Mouse (Mus musculus) liver (tissue): ENCODE measurements around the gene Rack1.
A peak's percentile ranks its signal among the peaks of the same experiment; 100 is the strongest.
"Not testable (repeated sequence)": the region's sequence is repeated elsewhere in the genome, so short reads cannot be mapped to it uniquely, and the experiment has no call there.

Experiments used
- DNase-seq: peaks from one replicate; pipeline ENCODE4 v3.0.0-alpha.2; 2020; ENCODE audit warnings: mixed read lengths

The Rack1 gene

DNA sequence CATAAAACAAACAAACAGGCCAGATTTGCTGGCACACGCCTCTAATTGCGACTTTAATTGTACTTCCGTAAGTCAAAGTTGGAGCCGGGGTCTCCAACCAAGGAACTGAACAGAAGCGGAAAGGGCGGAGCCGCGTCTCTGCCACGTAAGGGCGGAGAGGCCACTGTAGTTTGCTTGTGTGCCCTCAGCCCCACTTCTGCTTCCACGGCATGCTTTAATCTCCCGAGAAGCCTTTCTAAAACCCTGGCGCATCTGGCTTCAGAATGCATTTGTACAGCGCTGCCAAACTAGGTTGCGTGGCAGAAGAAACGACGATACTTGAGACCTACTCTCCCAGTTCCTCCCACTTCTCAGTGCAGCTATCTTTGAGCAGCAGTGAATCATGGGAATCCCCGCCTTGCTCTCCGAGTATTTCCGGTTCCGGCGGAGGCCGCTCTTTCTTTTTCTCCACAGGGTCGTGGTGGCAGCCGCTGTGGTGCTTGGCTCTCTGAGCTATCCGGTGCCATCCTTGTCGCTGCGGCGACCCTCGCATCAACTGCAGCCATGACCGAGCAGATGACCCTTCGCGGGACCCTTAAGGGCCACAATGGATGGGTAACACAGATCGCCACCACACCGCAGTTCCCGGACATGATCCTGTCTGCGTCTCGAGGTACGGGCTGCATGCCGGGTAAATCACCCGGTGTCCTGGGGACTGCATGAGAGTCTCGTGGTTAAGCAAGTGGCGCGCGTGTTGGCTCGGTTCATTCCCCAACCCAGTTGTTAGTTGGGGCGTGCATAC is at the start of gene Rack1:
Gene Rack1, plus strand, starts transcription at position 412 of the 781 bp plus-strand sequence.
- DNase-seq = peak; percentile 87

DNA sequence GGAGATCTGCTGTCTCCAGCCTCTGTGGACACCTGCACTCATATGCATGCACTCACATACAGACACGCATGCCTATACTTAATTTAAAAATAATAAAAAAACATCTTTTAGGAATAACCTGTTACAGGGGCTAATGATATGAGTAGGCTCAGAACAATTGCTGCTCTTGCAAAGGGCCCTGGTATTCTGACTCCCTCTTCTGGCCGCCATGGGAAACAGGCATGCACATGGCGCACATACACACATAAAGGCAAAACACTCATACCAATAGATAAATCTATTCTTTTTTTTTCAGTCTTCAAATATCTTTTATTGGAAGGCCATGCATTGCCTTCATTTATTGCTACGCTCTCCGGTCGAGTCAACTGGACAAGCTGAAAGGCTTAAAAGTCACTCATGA is 49.7 kb upstream of the Rack1 start:
- no peak for DNase-seq

DNA sequence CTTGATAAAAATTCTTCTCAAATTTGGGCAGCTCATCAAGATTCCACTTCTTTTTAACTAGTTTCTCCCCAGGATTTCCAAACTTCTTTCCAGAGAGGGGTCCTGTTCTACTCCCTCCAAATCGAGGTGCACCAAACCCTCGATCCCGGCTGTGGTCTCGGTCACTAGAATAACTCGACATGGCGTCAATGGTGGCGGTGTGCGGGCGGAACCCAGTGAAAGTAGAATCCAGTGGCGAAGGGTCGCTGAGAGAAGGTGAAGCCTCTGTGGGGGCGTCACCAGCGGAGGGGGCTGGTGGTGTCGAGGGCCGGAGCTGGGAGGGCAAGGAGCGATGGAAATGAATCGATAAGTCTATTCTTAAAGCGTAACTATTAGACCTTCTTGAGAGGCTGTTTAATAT is 46.6 kb upstream of the Rack1 start:
- DNase-seq = not testable (repeated sequence)

- DNase-seq = no peak
Measured at GRCm38 (mm10) chr11:48759021-48759420, 41.1 kb upstream of the Rack1 start.

- DNase-seq = no peak
Measured at GRCm38 (mm10) chr11:48764119-48764518, 36.0 kb upstream of the Rack1 start.

DNA sequence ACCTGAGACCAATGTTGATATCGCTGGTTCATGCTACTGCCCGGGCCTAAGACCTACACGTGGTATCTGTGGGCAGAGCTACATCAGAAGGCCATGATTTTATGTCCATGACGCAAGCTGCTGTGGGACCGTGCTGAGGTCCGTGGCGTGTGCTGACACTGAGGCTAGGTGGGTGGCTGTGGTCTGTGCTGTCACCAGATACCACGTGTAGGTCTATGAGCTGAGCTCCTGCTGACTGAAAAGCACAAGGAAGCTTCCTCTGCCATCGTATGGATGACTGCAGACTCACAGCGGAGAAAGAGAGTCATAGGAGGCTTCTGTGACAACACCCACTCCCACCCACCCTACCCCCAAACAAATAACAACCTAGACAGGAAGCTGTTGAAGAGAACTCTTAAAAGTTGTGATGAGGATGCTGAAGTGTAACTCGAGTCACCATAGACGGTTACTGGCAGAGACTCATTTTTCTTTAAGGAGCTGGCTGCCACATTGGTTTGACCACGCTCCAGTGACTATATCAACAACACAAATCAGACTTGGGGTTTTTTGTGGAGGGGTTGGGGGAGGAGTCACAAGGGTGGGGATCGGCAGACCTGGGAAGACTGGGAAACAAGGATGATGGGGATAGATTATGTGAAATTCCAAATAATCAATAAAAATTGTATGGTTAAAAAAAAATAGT is 32.8 kb upstream of the Rack1 start:
- DNase-seq = no peak

GRCm38 (mm10) chr11:48771691-48772090 is 28.4 kb upstream of the Rack1 start:
- no peak for DNase-seq

DNA sequence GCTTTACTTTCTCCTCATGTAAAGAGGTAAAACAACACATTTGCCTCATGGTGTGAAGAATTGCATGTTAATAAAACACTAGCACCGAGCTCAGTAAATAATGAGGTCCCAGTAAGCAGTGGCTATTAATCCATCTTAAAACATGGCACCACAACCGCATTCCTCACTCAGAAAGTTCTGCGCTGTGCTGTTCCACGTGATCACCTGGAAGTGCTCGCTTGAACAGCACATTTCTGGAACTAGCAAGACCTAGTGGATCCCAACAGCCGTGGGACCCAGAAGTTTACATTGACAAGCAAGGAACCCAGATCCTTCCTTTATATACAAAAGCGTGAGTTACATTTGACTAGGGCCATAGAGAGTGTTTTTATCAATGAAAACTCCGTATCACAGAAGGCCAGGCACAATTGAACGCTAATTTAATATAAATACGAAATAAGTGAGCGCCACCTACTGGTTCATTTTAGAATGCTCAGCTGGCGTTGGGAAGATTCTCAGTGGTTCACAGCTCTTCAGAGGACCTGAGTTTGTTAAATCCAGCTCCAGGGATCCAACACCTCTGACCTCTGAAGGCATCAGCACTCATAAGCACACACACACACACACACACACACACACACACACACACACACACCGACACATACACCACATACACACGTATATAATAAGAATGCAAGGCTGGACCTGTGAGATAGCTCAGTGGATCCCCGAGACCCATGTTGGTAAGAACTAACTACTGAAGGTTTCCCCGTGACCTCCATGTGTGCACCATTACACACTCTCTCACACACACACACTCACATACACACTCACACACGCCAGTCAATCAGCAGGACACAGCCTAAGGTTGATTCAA is 25.5 kb upstream of the Rack1 start:
- DNase-seq = peak; percentile 50

GRCm38 (mm10) chr11:48775483-48775882 is 24.6 kb upstream of the Rack1 start:
- DNase-seq = peak; percentile 40

- DNase-seq = peak; percentile 24
Measured at GRCm38 (mm10) chr11:48776664-48777063, 23.5 kb upstream of the Rack1 start.

- no peak for DNase-seq
Measured at GRCm38 (mm10) chr11:48777303-48777702, 22.8 kb upstream of the Rack1 start.

- peak; percentile 34 for DNase-seq
Measured at GRCm38 (mm10) chr11:48779450-48779849, 20.7 kb upstream of the Rack1 start.

DNA sequence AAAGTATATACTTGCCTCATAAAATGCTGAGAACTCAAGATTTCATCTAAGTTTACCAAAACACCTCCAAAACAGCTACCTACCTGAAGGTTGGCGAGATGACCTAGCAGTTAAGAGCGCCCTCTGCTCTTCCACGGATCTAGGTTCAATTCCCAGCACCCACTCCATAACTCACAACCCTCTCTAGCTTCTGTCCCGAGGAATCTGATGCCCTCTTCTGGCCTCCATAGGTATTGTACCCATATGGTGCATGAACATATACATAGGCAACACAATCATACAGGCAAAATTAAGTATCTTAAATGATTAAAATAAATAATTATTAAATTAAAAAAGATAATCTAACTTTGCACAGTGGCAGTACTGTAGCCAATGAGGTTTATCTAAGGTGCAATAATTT is 17.9 kb upstream of the Rack1 start:
- no peak for DNase-seq

GRCm38 (mm10) chr11:48787455-48788211 is 12.5 kb upstream of the Rack1 start:
- peak; percentile 65 for DNase-seq

- DNase-seq = peak; percentile 76
Measured at GRCm38 (mm10) chr11:48788311-48789089, 11.6 kb upstream of the Rack1 start.

DNA sequence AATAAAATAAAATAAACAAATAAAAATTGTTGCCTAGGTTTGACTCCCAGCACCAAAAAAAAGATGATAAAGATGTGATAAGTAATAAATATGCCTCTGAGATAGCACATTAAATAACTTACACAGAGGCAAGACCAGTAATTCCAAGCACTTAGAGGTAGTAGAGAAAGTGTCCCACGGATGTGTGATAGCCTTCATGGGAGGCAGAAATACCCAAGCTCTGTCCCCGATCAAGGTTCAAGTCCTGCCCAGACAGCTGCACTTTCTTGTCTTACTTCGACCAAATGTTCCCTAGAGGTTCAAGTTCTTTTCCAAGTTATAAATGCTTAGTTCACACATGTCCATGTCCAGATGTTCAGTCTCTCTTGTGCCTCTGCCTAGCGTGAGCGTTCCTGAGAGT is 10.9 kb upstream of the Rack1 start:
- no peak for DNase-seq

DNA sequence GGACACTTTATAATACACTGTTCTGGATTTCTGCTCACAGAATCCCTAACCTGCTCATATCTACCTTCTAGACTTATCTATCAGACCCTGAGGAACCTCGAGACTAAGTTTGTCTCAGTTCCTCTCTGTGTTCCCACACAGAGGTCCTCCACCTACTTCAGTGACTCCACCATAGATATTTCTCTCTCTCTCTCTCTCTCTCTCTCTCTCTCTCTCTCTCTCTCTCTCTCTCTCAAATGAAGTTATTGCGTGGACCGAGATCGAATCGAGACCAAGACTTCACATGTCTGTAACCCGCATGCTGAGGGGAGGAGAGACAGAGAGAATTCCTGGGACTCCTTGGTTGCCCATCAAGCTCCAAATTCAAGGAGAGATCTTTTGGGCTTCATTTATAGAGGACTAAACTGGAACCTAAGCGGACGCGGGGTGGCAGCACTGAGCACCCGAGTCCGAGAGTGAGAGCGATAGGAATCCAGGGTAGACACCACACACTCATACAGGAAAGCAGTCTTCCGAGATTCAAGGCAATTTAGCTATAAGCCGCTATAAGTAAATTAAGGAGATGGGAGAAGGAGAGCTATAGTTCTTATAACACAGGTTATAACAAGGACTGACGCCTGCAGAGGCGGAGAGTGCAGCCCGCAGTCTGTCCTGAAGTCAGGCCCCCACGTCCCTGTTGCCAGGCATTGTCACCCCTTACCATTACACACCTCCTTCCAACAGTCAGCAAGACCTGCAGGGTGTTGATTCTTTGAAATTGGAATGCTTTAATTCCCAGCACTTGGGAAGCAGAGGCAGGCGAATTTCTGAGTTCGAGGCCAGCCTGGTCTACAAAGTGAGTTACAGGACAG is 9.9 kb upstream of the Rack1 start:
- DNase-seq = peak; percentile 86

GRCm38 (mm10) chr11:48790946-48791345 is 9.2 kb upstream of the Rack1 start:
- no peak for DNase-seq

DNA sequence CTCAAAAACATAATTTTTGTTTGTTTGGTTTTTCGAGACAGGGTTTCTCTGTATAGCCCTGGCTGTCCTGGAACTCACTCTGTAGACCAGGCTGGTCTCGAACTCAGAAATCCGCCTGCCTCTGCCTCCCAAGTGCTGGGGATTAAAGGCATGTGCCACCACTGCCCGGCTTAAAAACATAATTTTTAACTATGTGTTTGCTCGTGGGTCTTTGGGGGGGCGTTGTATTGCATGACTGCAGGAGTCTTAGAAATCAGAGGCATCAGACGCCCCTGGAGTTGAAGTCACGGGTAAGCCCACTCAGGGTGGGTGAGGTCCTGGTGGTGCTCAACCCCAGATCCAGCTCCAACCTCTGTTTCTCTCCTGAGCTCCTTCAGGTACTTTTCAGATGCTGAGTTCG is 8.2 kb upstream of the Rack1 start:
- DNase-seq = not testable (repeated sequence)

DNA sequence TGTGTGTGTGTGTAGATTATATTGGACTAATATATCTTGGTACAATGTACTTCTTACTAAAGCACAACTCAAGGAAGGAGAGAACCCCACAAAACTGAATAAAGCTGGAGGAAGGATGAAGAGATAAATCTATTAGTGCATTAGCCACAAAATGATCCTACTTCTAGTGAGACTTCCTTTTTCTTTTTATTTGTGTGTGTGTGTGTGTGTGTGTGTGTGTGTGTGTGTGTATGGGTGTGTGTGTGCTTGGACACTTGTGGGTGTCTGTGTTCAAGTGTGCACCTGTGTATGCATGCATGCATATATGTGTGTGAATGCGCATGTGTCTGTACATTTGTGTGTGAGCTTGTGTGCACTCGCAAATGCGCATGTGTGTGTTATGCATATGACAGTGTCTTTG is 6.9 kb upstream of the Rack1 start:
- no peak for DNase-seq

DNA sequence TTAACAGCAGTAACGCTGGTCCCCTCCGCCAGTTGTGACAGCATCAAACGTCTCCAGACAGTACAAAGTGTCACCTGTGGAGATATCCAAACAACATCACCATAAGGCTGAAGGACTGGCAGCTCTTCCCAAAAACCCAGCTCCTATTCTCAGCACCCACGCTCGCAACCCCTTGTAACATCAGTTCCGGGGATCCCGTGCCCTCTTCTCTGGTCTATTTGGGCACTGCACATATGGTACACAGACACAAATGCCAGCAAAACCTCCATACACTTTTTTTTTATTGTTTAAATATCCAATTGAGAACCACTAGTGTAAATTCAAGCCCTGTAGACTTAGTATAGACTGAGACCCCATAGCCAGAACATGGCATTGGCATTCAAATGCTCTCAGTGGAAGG is 4.9 kb upstream of the Rack1 start:
- DNase-seq = no peak
